Mouse (Mus musculus) heart, embryonic 16.5 days (tissue): Measurements from ENCODE around the gene Olfr102. TPM values are rescaled to one million over a fixed set of nuclear protein-coding genes. Genes with fewer than 3 reads are reported as not detected.
A peak's percentile ranks its signal among the peaks of the same experiment; 100 is the strongest.

Source experiments
- ATAC-seq: fragments of 200-750 bp; cut with Nextera tagmentation; replicated peaks from 2 replicates; pipeline ENCODE4 v1.8.0; 2017; ENCODE audit warnings: moderate number of reproducible peaks; ENCODE audit not compliant: insufficient read depth, low FRiP score; ENCODE audit errors: extremely low read depth
- H3K27ac ChIP-seq: fragments of 300-500 bp; sonication (generic); 2 replicates; pipeline ENCODE4 v1.5.1; 2014; ENCODE audit warnings: mild to moderate bottlenecking, low read length, control low read depth, moderate library complexity
- H3K27me3 ChIP-seq: fragments of 300-500 bp; sonication (generic); 2 replicates; pipeline ENCODE4 v1.6.1; 2014; ENCODE audit warnings: low read length, mixed read lengths; ENCODE audit not compliant: control insufficient read depth, insufficient read depth
- H3K36me3 ChIP-seq: fragments of 300-500 bp; sonication (generic); 2 replicates; pipeline ENCODE4 v1.6.1; 2014; ENCODE audit not compliant: control insufficient read depth, insufficient read depth
- H3K4me1 ChIP-seq: fragments of 300-500 bp; sonication (generic); 2 replicates; pipeline ENCODE4 v1.6.1; 2014; ENCODE audit warnings: low read length, mixed read lengths; ENCODE audit not compliant: control insufficient read depth, insufficient read depth
- H3K4me2 ChIP-seq: fragments of 300-500 bp; sonication (generic); 2 replicates; pipeline ENCODE4 v1.6.1; 2014; ENCODE audit warnings: low read depth, mild to moderate bottlenecking, control low read depth, low read length
- H3K4me3 ChIP-seq: fragments of 300-500 bp; sonication (generic); 2 replicates; pipeline ENCODE4 v1.5.1; 2014; ENCODE audit warnings: mild to moderate bottlenecking, control low read depth, low read length
- H3K9ac ChIP-seq: fragments of 300-500 bp; sonication (generic); 2 replicates; pipeline ENCODE4 v1.6.1; 2014; ENCODE audit warnings: low read length, control low read depth
- H3K9me3 ChIP-seq: fragments of 300-500 bp; sonication (generic); replicated peaks from 2 replicates; pipeline ENCODE4 v1.6.1; 2016; ENCODE audit warnings: low read length; ENCODE audit not compliant: control insufficient read depth
- WGBS: fragments of 180-500 bp; shearing (Covaris S2); extraction: QIAGEN DNeasy Blood & Tissue Kit; methylation state at CpG from one replicate; pipeline ENCODE4 v1.1.7; 2014; 5-methylcytosine and 5-hydroxymethylcytosine counted together
- polyA plus RNA-seq: library from polyadenylated mRNA; unstranded; fragments of >200 nt; fragmentation: Nextera tagmentation; extraction: Ambion mirVana; gene quantifications from 2 replicates; pipeline ENCODE4 v1.2.1, GENCODE M21; 2015

Olfr102 gene
- polyA plus RNA-seq, 1 experiment from 2014 or later, result not detected

DNA sequence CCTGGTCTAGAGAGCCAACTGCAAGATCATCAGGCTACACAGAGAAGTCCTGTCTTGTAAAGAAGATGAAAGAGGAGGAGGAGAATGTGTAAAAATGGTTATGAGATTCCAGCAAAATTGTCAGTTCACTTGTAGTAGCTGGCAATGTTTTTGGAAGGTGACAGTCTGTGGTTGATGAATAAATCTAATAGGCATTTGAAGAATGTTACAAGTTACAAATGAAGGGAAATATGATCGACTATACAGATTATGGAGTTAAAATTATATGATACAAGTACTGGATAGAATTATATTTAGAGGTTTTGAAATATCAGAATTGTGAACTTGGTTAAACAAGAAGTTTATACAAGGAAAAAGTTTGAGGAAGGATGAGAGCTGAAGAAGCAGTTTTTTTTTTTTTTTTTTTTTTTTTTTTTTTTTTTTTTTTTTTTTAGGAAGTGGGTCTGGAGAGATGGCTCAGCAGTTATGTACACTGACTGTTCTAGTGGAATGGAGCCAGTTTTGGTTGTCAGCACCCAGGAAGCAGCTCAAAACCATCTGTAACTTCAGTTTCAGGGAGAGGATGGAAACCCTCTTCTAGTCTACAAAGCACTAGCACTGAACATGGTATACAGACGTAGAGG lies 41.1 kb downstream of the Olfr102 start:
- Histone ChIP-seq H3K27ac (no peak overlapping the region), H3K4me1 (no peaks in the 10 kb centered on the region), H3K9ac (no peak overlapping the region), H3K4me2 (no peak overlapping the region), H3K27me3 (no peaks in the 10 kb centered on the region), H3K36me3 (no peaks in the 10 kb centered on the region), H3K4me3 (no peak overlapping the region), H3K9me3 (no peaks in the 10 kb centered on the region)
- ATAC-seq, result no peak
- WGBS, result 60% methylated on average over 2 of the region's 2 CpGs

- Histone ChIP-seq H3K4me1 (no peaks in the 10 kb centered on the region), H3K4me3 (peak overlapping the region; percentile 76), H3K4me2 (peak overlapping the region; percentile 97), H3K27ac (no peak overlapping the region), H3K9me3 (no peaks in the 10 kb centered on the region), H3K36me3 (no peaks in the 10 kb centered on the region), H3K27me3 (no peaks in the 10 kb centered on the region), H3K9ac (peak overlapping the region; percentile 70)
- peak; percentile 75 for ATAC-seq
- 49% methylated on average over 8 of the region's 8 CpGs for WGBS
These were observed 46.2 kb downstream of the Olfr102 start for GRCm38 (mm10) chr17:37270702-37271092.

DNA sequence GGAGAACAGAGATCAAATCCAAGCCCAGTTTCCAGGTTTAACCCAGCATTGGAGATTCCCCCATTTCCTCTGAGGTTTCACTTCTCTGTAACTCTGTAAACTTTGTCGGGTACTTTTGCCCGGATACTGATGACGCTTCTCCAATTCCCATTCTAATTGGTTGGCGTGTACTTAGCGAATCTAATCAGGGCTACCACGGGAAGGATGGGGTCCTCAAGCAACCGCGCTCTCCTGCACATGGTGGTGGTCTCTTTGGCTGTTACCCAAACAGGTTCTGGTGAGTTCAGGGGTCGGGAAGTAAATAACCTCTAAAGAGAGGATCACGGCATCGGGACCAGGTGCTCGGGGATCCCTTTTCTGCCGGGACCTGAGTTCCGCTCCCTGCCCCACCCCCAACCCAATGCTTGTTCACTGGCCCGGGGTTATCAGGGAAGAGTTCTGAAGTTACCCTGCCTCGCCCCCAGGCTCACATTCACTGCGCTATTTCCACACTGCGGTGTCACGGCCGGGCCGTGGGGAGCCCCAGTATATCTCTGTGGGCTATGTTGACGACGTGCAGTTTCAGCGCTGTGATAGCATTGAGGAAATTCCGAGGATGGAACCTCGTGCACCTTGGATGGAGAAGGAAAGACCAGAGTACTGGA lies 46.7 kb downstream of the Olfr102 start, which contains the start of gene H2-M3:
Gene H2-M3 (plus strand): TSS at position 163 of the 644 bp plus-strand sequence.
- no peak within 1 kb of the TSS for H3K27ac ChIP-seq
- peak; percentile 87 for ATAC-seq
- no peaks in the 10 kb centered on the region for H3K36me3 ChIP-seq
- H3K9me3 ChIP-seq, result no peaks in the 10 kb centered on the region
- H3K4me3 ChIP-seq, result peak within 1 kb of the TSS; percentile 76
- no peaks in the 10 kb centered on the region for H3K27me3 ChIP-seq
- no peaks in the 10 kb centered on the region for H3K4me1 ChIP-seq
- peak within 1 kb of the TSS; percentile 70 for H3K9ac ChIP-seq
- H3K4me2 ChIP-seq, result peak within 1 kb of the TSS; percentile 97
- 2% methylated on average over 26 of the region's 26 CpGs for WGBS

DNA sequence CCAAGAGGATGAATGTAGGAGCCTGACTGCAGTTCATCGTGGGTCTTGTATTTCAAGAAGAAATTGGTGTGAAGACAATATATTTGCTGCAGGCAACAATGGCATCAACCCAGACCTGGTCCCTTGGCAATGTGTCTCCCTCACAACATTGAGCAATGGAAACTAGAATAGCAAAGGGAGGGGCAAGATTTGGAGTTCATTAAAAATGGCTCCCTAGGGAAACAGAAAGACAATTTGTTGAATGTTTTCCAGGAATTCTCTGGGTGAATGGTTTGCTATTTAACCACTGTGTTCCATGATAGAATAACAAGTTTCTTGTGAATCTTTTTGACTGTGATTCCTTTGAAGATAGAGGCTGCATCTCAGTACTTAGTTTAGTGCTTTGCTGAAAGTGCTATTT lies 53.2 kb downstream of the Olfr102 start, which contains the start of gene Olfr98:
Gene Olfr98 (minus strand): TSS at position 124 of the 400 bp plus-strand sequence.
- 69% methylated on average over 1 of the region's 1 CpGs for WGBS
- no peaks in the 10 kb centered on the region for H3K27me3 ChIP-seq
- ATAC-seq, result no peak
- no peaks in the 10 kb centered on the region for H3K36me3 ChIP-seq
- no peak within 1 kb of the TSS for H3K4me2 ChIP-seq
- H3K4me3 ChIP-seq, result no peak within 1 kb of the TSS
- H3K4me1 ChIP-seq, result no peaks in the 10 kb centered on the region
- no peak within 1 kb of the TSS for H3K9ac ChIP-seq
- H3K27ac ChIP-seq, result no peak within 1 kb of the TSS
- H3K9me3 ChIP-seq, result no peaks in the 10 kb centered on the region

Other genes with a start within 250 kb of the Olfr102 start
- gene Olfr90, start 228.6 kb downstream of the Olfr102 start, polyA plus RNA-seq, result not detected in 2 replicates
- not detected in 2 replicates for gene Olfr91, start 218.8 kb downstream of the Olfr102 start, polyA plus RNA-seq
- not detected in 2 replicates for gene Olfr92, start 197.0 kb downstream of the Olfr102 start, polyA plus RNA-seq
- not detected in 2 replicates for gene Olfr93, start 155.6 kb downstream of the Olfr102 start, polyA plus RNA-seq
- 2.8 and 5.6 TPM in 2 replicates for gene Ubd, start 123.2 kb downstream of the Olfr102 start, polyA plus RNA-seq
- not detected in 2 replicates for gene Olfr94, start 116.1 kb downstream of the Olfr102 start, polyA plus RNA-seq
- not detected in 2 replicates for gene Olfr95, start 103.9 kb downstream of the Olfr102 start, polyA plus RNA-seq
- not detected in 2 replicates for gene Olfr96, start 96.9 kb downstream of the Olfr102 start, polyA plus RNA-seq
- not detected in 2 replicates for gene Olfr97, start 79.7 kb downstream of the Olfr102 start, polyA plus RNA-seq
- not detected in 2 replicates for gene Olfr98, start 53.3 kb downstream of the Olfr102 start, polyA plus RNA-seq
- gene H2-M3, start 46.8 kb downstream of the Olfr102 start, polyA plus RNA-seq, result 2.9 TPM in 2 replicates
- not detected in 2 replicates for gene Olfr99, start 33.6 kb downstream of the Olfr102 start, polyA plus RNA-seq
- gene Olfr101, start 12.7 kb downstream of the Olfr102 start, polyA plus RNA-seq, result not detected in 2 replicates
- not detected in 2 replicates for gene Olfr103, start 22.6 kb upstream of the Olfr102 start, polyA plus RNA-seq
- not detected in 2 replicates for gene Olfr104-ps, start 42.5 kb upstream of the Olfr102 start, polyA plus RNA-seq
- gene Olfr105-ps, start 62.0 kb upstream of the Olfr102 start, polyA plus RNA-seq, result not detected in 2 replicates
- not detected in 2 replicates for gene Olfr106-ps, start 73.3 kb upstream of the Olfr102 start, polyA plus RNA-seq
- not detected in 2 replicates for gene Olfr107, start 82.2 kb upstream of the Olfr102 start, polyA plus RNA-seq
- gene Olfr108, start 128.4 kb upstream of the Olfr102 start, polyA plus RNA-seq, result not detected in 2 replicates
- gene Olfr109, start 141.9 kb upstream of the Olfr102 start, polyA plus RNA-seq, result not detected in 2 replicates
- 0.30 and 0.46 TPM in 2 replicates for gene H2-M2, start 166.5 kb upstream of the Olfr102 start, polyA plus RNA-seq
- not detected in 2 replicates for gene Olfr110, start 175.4 kb upstream of the Olfr102 start, polyA plus RNA-seq
- 0.17 TPM in 1 of 2 replicates, not detected in the other for gene Olfr111, start 191.0 kb upstream of the Olfr102 start, polyA plus RNA-seq